Mouse (Mus musculus) left cerebral cortex, postnatal 14 days (tissue): Measurements from ENCODE around the gene Olfml1. TPM values are rescaled to one million over a fixed set of nuclear protein-coding genes. Genes with fewer than 3 reads are reported as not detected.

Experiments used
- DNase-seq, 2 experiments: peaks; one replicate each; pipeline ENCODE4 v3.0.0; 2021 to 2022; ENCODE audit warnings: low spot score in 2 of 2, mixed read lengths in 1 of 2
- intact Hi-C: fragments of 180-260 bp; cut with DNase I; formaldehyde crosslinking; loops from one replicate; pipeline ENCODE4 v1.15.1; 2025
- total RNA-seq, 2 experiments: library from RNA; stranded (reverse); gene quantifications; 2 replicates each; pipeline ENCODE4 v1.2.3; 2021

The Olfml1 gene
- total RNA-seq, 2 experiments from 2014 or later = 5.9 to 6.4 TPM

GRCm38 (mm10) chr7:107592641-107593040, 25.4 kb downstream of the Olfml1 start:
- DNase-seq = peak in 1 of 2 experiments; percentile 11
- intact Hi-C loops = no loop called here

DNA sequence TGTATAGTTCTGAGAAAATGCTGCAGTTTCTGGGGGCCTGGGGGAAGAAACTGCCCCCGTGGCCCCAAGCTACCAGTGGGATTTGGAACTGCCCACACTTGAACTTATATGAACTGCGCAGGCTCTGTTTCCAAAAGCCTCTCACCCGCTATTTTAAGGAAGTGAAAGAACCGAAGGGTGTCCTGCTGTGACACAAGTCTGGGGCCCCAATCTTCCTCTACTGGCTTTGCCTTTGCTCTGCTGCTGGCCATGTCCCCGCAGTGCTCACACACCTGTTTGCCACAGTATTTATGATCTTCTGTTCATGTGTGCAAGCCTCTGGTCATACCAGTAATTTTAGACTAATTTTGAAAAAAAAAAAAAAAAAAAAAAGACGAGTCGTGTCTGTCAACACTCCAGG, 26.7 kb downstream of the Olfml1 start:
- intact Hi-C loops = no loop called here
- peak in 1 of 2 experiments; percentile 7 for DNase-seq

GRCm38 (mm10) chr7:107594325-107594856, 27.1 kb downstream of the Olfml1 start:
- intact Hi-C loops = no loop called here
- DNase-seq = peak; percentile 37 to 42

DNA sequence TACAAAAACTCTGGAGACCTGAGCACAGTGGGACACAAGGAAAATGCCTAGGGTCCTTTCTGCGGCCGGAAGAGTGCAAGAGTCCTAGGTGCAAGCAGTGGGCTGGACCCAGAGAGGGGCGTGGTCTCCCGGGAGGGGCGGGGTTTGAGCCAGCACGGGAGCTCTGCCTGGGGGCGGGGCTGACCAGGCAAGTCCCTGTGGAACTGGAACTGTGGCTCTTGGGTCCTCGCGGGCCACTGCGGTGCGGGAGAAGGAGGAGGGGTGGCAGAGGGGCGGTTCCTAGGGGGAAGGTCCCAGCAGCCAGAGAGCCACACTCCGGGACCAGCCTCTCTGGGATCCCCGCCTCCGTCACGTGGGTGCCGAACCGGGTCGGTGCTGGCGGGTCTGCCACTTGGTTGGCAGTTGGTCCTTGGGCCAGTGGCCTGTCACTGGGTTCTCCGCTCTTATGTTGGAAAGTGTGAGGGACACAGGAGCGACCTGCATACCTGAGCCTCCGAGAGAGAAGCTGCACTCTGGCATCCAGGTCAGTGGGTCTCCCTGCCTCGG, 27.7 kb downstream of the Olfml1 start, which contains the start of gene Ppfibp2:
Gene Ppfibp2, plus strand, starts transcription at position 351 of the 546 bp plus-strand sequence.
- DNase-seq = peak; percentile 74 to 77
- intact Hi-C loops = no loop called here

- no peak for DNase-seq
- intact Hi-C loops = no loop called here
These were observed 28.2 kb downstream of the Olfml1 start for GRCm38 (mm10) chr7:107595426-107595825.

- intact Hi-C loops = no loop called here
- no peak for DNase-seq
These were observed 29.5 kb downstream of the Olfml1 start for GRCm38 (mm10) chr7:107596753-107597152.

DNA sequence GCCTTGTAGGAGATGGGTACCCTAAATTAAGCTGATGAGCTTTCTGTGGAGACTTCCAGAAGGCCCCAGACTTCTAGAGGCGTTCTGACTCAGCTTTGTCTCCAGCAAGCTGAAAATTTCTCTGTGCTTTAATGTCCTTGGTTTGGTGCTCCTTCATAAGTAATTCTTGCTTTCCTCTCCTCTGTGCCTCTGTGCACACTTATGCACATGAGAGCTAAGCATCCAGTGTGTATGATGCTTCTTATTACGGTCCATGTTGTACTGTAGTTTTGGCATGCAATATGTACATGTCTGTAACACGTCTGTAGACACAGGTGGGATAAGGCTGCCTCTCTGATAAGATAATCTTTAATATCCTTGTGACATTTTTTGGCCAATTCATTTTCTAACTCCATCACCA, 30.7 kb downstream of the Olfml1 start:
- intact Hi-C loops = no loop called here
- DNase-seq = no peak

DNA sequence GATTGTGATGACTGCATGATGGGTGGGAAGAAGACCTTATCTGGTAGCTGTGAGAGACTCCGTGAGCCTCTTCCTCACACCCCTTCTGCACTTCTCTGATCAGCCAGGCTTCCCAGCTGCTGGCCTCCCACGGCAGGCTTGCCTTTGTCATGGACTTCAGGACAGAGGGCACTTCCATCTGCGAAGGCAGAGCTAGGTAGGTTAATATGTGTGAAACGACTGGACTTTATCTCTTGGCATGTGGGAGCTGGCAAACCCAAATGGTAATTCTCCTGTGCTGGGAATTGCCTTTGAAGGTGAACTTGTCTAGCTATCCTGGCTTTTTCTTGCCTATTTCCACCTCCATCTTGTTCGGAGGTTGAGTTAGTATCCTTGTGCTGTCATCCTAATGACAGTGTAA, 33.4 kb downstream of the Olfml1 start:
- intact Hi-C loops = no loop called here
- DNase-seq = no peak

DNA sequence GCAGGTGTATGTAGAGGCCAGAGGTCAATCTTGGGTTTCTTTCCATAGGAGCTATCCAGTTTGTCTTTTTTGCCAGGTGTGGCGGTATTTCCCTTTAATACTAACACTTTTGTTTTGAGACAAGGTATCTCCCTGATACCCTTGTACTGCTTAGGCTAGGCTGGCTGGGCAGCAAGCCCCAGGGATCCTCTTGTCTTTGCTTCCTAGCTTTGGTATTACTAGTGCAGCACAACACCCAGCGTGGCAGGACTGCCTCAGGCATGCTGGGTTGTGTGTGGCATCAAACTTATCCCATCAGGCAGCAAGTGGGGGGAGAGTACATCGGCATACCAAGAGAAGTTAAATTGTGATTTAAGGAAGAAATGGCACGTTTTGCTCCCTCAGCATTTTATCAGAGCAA, 35.3 kb downstream of the Olfml1 start:
- intact Hi-C loops = no loop called here
- no peak for DNase-seq

DNA sequence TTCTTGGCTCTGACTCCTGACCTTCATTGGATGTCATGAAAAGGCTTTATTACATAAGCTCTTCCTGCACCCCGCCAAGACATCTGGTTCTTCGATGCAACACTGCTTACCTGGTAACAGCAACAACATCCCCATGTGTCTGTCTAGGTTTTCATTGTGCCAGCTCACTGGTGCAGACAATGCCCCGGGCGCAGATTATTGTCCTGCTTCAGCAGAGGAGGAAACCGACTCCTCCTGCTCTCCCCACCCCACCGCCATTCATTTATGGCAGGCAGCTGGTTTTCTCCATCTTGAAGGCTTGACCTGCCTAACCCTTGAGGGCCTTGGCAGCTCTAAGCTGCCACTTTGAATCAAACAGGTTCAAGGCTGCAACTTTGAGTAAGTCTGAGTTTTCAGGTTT, 35.7 kb downstream of the Olfml1 start:
- DNase-seq = no peak
- intact Hi-C loops = no loop called here

DNA sequence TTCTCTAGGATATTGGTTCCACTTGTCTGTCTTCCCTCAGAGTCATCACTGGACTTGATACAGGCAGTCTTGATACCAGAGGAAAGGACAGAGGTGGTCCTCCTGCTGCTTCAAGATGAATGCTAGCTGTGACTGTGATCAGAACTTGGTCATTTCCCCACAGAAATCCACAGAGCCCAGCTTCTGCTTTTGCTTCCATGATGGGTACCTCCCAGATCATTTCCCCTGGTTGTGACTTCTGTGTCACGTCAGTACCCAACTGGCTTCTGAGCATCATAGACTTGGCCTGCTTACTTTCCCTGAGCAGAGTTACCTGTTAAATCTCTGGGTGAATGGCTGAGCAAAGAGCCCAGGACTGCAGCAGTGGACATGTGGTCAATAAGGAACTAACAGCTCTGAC, 40.5 kb downstream of the Olfml1 start:
- no peak for DNase-seq
- intact Hi-C loops = no loop called here

DNA sequence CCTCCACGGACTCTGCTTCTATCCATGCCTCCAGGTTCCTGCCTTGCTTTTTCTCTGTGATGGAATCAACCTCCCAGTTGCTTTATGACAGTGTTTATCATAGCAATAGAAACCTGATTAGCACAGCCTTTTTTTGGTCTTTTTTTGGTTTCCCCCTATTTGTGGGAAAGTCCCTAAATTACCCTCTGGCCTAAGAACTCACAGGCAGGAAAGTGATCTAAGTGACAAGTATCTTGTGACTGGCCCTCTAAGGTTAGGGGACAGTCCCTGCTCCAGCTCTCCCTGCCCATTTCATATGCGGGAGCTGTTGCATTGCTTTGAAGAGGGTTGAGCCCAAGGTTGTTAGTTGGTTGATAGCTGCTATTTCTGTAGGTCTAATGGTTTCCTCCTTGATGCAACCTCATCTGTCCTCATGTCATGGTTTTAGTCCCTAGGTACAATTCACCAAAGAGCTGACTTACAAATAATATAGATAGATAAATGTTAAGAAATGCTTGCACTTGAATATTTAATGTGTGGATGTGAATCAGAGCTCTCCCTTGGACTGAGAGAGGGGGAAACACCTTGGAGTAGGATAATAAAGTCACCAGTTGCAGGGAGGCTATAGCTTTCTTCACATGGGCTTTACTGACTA, 42.5 kb downstream of the Olfml1 start:
- DNase-seq = no peak
- intact Hi-C loops = no loop called here

GRCm38 (mm10) chr7:107610880-107611279, 43.6 kb downstream of the Olfml1 start:
- DNase-seq = no peak
- intact Hi-C loops = no loop called here

DNA sequence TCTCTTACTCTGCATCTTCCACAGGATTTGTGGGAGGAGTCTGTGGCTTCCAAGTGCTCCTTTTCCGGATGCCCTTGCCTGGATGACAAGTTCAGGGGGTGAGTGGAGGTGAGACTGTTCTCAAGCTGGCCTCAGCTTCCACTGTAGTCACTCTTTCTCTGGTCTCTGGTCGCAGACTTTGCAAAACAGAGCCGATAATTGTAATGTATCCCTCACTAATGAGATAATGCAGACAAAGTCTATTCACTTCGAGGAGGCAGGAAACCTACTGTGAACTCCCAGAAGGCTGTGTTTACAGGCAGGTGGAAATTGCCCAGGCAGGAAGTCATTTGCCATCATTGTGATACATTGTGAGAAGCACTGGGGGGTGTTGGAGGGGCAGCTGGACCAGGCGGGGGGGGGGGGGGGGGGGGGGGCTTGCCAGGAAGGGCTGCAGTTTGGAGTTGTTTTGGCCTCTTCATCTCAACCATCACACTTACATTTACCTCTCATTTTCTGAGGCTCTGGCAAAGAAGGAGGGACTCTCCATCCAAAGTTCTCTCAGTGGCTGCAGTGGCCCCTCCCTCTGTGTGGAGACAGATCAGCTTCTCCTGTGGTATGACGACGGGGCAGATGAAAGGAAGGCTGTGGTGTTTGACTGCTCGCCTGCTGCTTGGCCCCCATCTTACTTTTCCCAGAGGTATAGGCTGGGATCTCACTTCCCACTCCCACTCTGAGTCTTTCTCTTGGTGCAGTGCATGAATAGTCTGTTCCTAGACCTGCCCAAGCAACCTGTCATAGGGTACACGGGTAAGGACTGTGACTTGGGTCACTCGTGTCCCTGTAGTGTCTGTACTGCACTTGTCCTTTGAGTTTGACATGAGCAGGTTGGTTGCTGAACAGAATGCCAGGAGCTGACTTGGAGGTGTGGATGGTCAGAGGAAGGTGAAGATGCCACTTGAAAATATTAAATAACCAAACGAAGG, 51.1 kb downstream of the Olfml1 start:
- DNase-seq = no peak
- intact Hi-C loops = no loop called here

DNA sequence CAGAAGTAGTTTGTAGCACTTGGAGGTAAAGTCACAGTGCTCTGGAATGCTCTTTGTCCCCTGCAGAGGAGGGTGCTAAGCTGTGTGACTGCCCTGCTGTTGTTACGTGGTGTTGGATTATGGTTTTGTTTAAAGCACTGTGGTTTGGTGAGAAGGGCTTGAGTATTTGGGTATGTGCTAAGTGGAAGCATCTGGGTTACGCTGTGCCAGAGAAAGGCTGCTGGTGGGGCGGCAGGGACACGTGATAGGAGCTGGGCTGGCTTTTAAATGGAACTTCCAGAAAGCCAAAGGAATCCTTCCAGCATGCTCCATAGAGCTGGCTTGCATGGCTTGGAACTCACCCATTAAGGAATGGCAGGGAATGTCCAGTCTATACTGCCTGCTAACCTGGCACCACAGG, 52.0 kb downstream of the Olfml1 start:
- intact Hi-C loops = no loop called here
- DNase-seq = no peak

DNA sequence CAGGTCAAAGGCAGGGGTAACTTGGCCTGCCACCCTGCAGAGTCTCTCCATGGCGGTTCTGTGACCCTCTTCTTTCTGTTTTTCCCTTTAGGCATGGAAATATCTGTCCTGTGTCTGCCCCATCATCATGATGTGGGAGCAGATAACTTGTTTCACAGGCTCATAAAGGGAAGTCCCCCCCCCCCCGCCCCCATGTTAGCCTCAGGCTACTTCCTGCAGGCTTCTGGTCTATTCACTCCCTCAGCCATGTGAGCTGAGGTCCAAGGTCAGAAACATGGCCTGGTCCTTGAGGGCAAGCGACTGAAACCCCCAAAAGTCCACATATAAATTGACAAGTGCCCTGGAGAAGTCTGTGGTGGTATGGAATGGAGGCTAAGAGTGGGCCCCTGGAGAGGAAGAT, 52.9 kb downstream of the Olfml1 start:
- intact Hi-C loops = no loop called here
- DNase-seq = no peak

- intact Hi-C loops = no loop called here
- DNase-seq = no peak
These were observed 57.2 kb downstream of the Olfml1 start for GRCm38 (mm10) chr7:107624432-107624831.

DNA sequence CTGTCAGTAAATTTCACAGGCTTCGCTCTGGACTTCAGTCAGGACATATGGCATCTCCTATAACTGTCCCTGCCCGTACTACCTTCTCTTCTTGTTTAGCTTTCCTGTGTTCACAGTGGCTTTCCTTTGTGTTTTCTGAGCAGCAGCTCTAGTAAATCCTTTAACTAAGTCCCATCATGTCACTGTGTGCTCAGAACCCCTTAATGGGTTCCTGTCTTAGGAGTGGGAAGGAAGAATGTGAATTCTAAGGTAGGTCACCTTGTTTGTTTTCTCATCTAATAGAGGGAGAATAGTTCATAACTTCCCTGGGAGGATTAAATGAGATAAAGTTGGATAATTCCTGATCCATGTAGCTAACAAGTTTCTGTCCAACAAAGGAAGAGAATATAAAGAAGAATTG, 57.8 kb downstream of the Olfml1 start, which contains the start of gene 5330417H12Rik:
Gene 5330417H12Rik, minus strand, starts transcription at position 101 of the 400 bp plus-strand sequence.
- no peak for DNase-seq
- intact Hi-C loops = no loop called here

DNA sequence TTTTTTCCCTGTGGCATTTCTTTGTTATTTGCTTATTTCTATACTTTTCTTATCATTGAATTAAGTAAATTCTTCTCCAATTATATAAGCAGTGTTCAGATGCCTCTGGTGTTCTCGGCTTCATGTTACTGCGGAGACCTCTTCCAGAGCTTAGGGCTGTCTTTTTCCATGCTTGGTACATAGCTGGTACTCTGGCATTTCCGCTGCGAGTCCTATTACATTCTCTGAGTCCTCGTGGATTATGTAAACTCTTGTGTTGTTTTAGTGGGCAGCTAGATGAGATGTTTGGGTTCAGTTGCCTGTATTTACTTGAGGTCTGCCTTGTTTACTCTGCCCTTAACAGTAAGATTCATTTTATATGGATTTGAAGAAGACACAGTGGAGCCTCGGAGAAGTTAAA, 58.5 kb downstream of the Olfml1 start:
- intact Hi-C loops = no loop called here

DNA sequence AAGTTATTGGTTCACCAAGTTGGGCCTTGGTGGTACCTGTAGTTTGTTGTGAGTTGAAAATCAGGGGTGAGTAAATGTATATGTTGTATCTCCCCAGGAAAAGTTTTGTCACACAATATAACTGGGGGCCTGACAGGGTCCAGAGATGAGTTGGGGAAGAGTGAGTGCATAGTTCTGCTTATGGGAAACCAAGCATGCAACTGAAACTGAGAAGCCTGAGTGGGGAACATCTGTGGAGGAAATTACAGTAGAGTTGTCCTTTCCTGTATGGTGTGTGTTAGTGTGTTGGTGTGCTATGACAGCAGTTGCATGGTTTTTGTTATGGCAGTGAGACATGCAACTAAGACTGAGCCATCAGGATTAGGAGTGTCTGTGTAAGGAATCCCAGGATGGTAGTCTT, 61.1 kb downstream of the Olfml1 start:
- DNase-seq = no peak
- intact Hi-C loops = no loop called here

More for the DNA sequence above, 58.5 kb downstream of the Olfml1 start:
- DNase-seq = no peak
